Mouse (Mus musculus): ENCODE results near the gene Bmp15.

Bmp15 gene

DNA sequence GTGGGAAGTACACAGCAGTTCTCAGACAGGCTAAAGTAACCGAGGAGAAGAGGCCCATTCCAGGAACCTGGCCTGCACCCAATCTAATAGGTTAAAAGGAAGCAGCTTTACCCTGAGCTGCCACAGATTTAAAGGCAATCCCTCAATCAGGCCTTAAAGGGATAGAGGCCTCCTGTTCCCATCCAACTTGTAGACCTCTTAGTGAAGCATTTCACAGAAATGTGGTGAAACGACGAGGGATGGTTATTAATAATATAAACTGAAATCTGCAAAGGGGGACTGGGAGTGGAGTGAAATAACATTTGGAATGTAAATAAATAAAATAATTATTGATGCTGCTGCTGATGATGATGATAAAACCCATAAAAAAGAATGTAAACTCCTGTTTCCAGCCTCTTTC is at the start of gene Bmp15:
Gene Bmp15, minus strand, starts transcription at position 101 of the 400 bp plus-strand sequence.
- DNase-seq (ENCODE audit: low spot score): no peak

DNA sequence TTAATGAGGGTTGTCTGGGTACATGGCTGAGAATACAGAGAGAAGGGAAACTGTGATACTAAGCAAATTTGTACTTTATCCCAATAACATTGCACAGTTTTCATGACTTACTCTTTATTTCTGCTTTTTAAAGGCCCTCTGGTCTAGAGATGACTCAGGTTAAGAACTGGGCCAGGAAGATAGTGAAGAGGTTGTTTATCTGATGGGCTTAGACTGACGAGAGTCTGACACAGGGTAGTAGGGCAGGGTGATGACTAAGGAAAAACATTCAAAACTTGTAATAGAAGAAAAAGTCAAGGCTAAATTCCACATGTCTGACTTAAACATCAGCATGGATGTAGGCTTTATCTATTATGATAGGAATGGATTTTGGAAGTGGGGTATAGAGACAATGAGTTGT is 48.3 kb upstream of the Bmp15 start:
- DNase-seq (ENCODE audit: low spot score): no peak

GRCm38 (mm10) chrX:6357503-6358114 is 37.1 kb upstream of the Bmp15 start:
- no peak for DNase-seq (ENCODE audit: low spot score)

DNA sequence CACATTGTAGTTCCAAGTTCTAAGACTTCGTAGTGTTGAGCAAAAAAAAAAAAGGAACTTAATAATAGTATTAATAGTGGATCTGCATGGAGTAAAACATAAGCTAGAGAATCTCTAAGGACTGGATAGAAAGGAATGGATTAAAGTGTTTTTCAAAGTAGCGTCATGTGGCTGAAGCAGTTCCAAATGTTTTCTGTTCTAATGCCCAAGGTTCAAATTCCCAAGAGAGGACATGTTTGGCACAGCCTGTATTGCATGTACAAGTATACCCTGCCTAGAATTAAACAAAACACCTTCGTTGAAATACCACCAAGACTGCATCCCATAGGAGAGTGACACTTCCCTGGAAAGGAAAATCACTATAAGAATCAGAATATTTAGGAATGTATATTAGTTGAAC is 36.4 kb upstream of the Bmp15 start:
- DNase-seq (ENCODE audit: low spot score): no peak

DNA sequence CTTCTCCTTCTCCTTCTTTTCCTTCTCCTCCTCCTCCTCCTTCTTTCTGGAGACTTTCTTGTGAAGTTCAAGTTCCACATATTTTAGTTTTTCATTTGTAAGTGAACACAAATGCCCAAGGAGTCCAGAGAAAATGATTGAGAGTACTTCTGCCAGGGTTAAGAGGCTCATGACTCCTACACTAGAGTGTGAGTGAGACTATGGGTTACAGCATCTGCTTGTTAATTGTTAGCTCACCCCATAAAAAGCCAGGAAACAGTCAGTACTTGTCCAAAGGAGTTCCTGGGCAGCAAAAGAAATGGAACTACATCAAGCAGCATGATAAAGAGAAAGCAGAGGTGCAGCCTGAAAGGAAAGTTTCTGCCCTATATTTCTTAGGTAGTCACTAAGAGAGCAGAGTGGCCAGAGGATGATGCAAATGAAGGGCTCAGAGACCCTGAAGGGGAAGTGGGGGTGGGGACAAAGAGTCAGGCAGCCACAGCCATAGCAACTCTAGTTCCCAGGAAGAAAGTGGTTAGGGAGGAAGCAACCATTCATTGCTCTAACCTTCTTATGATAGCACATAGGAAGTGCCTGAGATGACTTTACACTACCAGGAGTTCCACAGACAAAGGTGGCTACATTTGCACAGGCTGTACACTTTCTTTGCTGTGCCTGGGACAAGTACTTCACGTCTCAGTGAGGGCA is 24.9 kb upstream of the Bmp15 start:
- DNase-seq (ENCODE audit: low spot score): no peak

DNA sequence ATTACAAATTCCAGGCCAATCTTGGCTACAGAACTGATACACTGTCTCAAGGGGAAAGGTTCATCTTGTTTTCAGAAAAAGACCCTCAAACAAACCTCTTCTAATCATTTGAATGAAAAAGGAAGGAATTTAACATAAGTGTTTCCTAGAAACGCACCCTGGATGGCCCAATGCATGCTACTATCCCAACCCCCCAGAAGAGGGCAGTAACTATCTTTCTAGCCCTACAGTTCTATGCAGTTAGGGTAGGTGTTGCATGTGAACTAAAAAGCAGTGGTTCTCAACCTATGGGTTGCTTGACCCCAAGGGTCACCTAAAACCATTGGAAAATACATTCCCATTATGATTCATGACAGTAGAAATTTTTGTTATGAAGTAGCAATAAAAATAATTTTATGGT is 3.5 kb upstream of the Bmp15 start:
- no peak for DNase-seq (ENCODE audit: low spot score)

- DNase-seq (ENCODE audit: low spot score): no peak
Observed at GRCm38 (mm10) chrX:6317747-6318146, 2.8 kb downstream of the Bmp15 start.
